Mouse (Mus musculus) heart, postnatal 25 days (tissue): Measurements from ENCODE around the gene Ano10. TPM values are rescaled to one million over a fixed set of nuclear protein-coding genes. Genes with fewer than 3 reads are reported as not detected.
"Not testable (repeated sequence)": the region's sequence is repeated elsewhere in the genome, so short reads cannot be mapped to it uniquely, and the experiment has no call there.

Experiments
- DNase-seq: peaks from one replicate; pipeline ENCODE4 v3.0.0; 2022; ENCODE audit warnings: low spot score
- intact Hi-C: fragments of 180-260 bp; cut with DNase I; formaldehyde crosslinking; loops from one replicate; pipeline ENCODE4 v1.15.1; 2025
- total RNA-seq, 2 experiments: library from RNA; stranded (reverse); gene quantifications; 2 replicates each; pipeline ENCODE4 v1.2.3; 2021

The Ano10 gene
- 100 to 1,000 TPM; 115 to 118 TPM for total RNA-seq

- peak; percentile 95 for DNase-seq
- intact Hi-C loops: loop anchor here (5.0 kb wide), 1 partner anchor 47 kb away; no protein-coding TSS in a partner anchor
Observed at GRCm38 (mm10) chr9:122294242-122294881, at the start of gene Ano10. Gene Ano10 (minus strand): TSS chr9:122294423.

DNA sequence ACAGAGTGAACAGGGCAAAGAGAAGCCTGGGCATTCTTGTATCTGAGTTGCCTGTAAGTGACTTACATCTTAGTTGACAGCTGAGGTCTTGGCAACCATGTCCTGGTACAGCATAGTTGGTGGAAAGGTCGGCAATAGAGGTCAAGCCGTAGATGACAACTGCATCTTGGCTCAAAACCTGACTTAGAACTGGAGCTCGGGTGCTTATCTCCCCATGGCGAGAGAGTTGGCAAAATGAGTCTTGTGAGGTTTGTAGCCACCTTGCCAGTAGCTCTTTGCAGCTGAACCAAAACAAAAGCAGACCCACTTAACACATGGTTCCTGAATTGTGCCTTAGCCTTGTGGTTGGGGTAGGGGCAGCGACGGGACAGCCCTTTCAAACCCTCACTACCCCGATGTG is 49.2 kb upstream of the Ano10 start:
- no peak for DNase-seq
- intact Hi-C loops: no loop called here

DNA sequence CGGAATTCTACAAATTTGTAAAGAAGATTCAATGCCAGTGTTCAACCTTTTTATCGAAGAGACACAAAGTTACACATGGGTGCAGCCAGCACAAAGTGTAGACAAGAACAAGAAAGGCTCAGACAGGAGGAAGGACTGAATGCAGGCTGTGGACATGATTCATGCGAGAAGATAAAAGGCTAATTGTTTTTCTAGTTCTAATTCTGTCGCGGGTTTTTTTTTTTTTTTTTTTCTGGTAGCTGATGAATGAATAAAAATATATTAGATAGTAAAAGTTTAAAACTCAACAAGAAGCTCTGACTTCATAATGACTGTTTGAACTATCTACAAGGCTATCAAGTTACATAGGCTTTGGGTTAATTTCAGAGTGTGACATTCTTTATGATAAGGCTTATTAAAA is 45.7 kb upstream of the Ano10 start:
- intact Hi-C loops: no loop called here
- no peak for DNase-seq

DNA sequence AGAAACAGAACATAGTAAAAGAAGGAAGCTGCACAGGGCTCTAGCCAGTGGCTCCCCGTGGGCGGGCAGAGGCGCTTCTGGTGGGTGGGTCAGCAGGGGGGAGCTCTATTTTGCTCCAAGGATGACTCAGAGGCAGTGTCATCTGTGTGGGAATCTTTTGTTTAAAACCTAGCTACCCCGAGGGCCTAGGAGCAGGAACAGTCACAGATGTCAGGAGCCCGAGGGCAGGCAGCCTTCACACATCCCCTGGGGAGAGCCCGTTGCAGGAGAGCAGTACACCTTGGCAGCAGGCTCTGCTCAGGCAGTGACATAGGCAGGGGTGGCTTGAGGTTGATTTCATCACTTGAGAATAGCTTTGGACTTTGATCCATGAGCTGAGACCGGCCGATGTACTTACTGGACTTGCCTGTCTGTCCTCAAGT is 43.3 kb upstream of the Ano10 start:
- no peak for DNase-seq

GRCm38 (mm10) chr9:122336677-122337076 is 42.5 kb upstream of the Ano10 start:
- DNase-seq: no peak
- intact Hi-C loops: no loop called here

More for the DNA sequence above, 43.3 kb upstream of the Ano10 start:
- intact Hi-C loops: no loop called here

DNA sequence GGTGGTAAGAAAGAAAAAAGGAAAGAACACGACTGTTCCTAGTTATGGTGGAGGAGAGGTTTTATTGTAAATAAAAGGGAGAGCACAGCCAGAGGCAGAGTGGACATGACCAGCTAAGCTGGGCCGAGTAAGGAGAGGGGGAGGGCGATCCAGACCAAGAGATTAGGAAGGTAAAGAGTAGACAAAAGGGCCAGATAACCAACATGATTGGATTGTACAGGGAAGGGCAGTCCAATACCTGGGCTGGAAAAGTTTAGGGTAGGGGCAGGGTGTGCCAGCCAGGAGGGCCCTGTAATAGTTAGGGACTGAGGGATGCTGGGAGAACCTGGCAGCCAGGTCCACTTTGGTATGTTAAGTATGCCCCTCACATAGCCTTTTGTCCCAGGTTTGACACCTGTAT is 34.0 kb upstream of the Ano10 start:
- intact Hi-C loops: no loop called here
- DNase-seq: no peak

GRCm38 (mm10) chr9:122325996-122326395 is 31.8 kb upstream of the Ano10 start:
- DNase-seq: no peak
- intact Hi-C loops: no loop called here

- no peak for DNase-seq
- intact Hi-C loops: no loop called here
Observed at GRCm38 (mm10) chr9:122322356-122322755, 28.1 kb upstream of the Ano10 start.

GRCm38 (mm10) chr9:122320626-122321025 is 26.4 kb upstream of the Ano10 start:
- intact Hi-C loops: no loop called here

DNA sequence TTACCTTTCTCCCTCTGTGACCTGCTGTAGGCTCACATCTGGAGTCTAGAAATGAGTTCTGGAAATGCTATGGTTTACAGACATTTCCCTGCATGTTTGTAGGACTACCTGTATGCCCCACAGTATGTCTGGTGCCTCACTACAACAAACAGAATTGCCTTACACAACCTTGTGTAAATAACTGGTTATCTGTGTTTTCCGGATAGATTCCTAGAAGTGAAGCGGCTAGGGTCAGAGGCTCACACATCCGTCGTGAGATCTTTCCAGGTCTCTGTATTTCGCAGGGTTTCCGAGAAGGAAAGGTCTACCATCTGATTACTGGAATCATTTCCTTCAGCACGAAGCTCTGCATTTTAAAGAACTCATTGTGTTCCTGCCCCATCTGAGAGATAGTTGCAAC is 22.3 kb upstream of the Ano10 start:
- intact Hi-C loops: no loop called here
- DNase-seq: no peak

More at GRCm38 (mm10) chr9:122320626-122321025, 26.4 kb upstream of the Ano10 start:
- DNase-seq: no peak

- intact Hi-C loops: no loop called here
- DNase-seq: no peak
Observed at GRCm38 (mm10) chr9:122315501-122315900, 21.3 kb upstream of the Ano10 start.

DNA sequence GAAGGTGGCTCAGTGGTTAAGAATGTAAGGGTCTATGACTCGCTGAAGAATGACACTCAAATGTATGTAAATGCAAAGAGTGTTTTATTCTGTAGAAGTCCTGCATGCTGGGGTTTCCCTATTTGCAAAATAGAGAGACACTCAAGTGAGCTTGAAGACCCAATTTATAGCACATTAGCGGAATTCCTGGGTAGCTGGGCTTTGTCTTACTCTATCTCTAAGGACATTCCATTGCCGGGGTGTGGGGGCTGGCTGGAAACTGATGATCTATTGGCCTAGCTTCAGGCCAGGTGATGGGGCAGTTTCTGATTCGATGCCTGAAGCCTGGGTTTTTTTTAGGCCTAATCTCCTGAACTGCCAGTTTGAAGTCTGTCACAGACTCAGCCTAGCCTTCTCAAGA is 20.7 kb upstream of the Ano10 start:
- intact Hi-C loops: loop anchor here (5.0 kb wide), 2 partner anchors 37 to 298 kb away; partner anchors contain the start of gene Abhd5

DNA sequence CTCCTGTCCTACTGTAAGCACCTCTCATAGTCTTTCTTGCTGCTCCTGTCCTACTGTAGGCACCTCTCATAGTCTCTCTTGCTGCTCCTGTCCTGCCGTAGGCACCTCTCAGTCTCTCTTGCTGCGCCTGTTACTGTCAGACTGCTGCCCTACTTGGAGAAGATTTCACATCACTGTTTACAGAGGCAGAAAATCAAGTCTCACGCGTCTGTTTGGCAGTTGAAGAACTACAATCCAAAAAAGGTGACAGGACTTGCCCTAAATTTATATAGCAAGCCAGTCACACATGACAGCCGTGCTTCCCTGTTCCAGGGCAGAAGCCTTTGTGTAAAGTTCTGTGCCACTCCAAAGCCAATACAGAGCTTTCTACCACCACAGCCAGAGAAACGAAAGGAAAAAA is 20.2 kb upstream of the Ano10 start:
- intact Hi-C loops: loop anchor here (5.0 kb wide), 2 partner anchors 38 to 297 kb away; partner anchors contain the start of gene Abhd5
- no peak for DNase-seq

More for the DNA sequence above, 20.7 kb upstream of the Ano10 start:
- DNase-seq: no peak

- DNase-seq: not testable (repeated sequence)
- intact Hi-C loops: loop anchor here (5.0 kb wide), 2 partner anchors 39 to 296 kb away; partner anchors contain the start of gene Abhd5
Observed at GRCm38 (mm10) chr9:122313128-122313527, 18.9 kb upstream of the Ano10 start.

DNA sequence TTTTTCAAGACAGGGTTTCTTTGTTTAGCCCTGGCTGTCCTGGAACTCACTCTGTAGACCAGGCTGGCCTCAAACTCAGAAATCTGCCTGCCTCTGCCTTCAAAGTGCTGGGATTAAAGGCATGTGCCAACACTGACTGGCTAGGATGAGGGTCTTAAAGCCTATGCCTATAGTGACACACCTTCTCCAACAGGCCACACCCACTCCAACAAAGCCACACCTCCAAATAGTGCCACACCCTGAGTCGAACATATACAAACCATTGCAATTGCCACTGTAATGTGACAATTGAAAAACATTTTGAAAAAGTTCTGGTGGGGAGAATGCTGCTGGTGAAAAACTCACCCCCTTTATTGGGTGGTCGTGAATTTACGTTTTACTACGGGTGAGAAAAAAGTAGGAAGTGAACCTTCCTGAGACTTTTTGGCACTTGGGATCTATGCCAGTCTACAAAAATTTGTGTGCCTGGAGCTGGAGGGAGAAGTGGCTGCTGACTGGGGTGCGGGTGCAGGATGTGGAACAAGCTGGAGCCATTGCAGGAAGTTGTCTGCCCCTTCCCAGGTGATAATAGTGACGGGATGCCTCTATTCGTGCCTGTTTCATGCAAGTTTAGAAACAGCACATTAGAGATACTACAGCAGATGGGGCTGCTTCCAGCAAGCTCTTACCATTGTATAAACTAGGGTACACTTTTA is 18.2 kb upstream of the Ano10 start:
- intact Hi-C loops: loop anchor here (5.0 kb wide), 2 partner anchors 40 to 295 kb away; partner anchors contain the start of gene Abhd5

DNA sequence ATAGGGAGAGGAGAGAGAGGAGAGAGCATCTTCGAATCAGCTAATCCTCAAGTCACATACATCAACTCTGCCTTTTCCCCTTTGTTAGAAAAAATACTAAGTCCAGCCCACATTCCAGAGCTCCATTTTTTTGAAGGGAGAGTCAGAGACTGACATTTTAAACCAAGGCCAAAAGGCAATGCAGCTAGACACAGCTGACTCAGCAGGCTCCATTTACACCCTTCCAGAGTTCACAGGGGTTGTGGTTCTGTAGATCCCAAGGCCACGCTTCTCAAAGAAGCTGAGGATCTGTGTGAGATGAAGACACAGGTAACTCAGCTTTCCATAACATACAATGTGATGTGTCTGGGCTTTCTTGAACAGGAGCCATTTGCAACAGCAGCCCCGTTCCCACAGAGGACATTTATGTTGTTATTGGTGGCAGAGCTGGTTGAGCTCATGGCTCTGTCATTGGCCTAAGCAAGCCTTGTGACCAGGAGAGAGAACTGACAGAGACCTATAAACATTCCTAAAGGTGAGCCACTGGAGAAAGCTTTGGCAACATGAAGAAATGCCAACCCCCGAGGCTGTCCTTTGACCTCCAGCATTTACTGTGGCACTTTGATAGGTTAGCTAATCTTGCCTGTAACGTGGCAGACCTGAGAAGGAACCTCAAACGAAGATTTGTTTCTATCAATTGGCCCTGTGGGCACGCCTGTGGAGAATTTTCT is 17.0 kb upstream of the Ano10 start:
- no peak for DNase-seq
- intact Hi-C loops: loop anchor here (5.0 kb wide), 2 partner anchors 41 to 294 kb away; partner anchors contain the start of gene Abhd5

More for the DNA sequence above, 18.2 kb upstream of the Ano10 start:
- DNase-seq: no peak

- intact Hi-C loops: loop anchor here (1.0 to 5.0 kb wide), 4 partner anchors 19 to 293 kb away; partner anchors contain the start of gene Abhd5
- DNase-seq: peak; percentile 48
Observed at GRCm38 (mm10) chr9:122310613-122311049, 16.4 kb upstream of the Ano10 start.

- DNase-seq: no peak
- intact Hi-C loops: no loop called here
Observed at GRCm38 (mm10) chr9:122309013-122309980, 15.1 kb upstream of the Ano10 start.

- DNase-seq: no peak
- intact Hi-C loops: no loop called here
Observed at GRCm38 (mm10) chr9:122305302-122305701, 11.1 kb upstream of the Ano10 start.
